Mouse (Mus musculus): ENCODE results near the gene Gadd45b.

DNA sequence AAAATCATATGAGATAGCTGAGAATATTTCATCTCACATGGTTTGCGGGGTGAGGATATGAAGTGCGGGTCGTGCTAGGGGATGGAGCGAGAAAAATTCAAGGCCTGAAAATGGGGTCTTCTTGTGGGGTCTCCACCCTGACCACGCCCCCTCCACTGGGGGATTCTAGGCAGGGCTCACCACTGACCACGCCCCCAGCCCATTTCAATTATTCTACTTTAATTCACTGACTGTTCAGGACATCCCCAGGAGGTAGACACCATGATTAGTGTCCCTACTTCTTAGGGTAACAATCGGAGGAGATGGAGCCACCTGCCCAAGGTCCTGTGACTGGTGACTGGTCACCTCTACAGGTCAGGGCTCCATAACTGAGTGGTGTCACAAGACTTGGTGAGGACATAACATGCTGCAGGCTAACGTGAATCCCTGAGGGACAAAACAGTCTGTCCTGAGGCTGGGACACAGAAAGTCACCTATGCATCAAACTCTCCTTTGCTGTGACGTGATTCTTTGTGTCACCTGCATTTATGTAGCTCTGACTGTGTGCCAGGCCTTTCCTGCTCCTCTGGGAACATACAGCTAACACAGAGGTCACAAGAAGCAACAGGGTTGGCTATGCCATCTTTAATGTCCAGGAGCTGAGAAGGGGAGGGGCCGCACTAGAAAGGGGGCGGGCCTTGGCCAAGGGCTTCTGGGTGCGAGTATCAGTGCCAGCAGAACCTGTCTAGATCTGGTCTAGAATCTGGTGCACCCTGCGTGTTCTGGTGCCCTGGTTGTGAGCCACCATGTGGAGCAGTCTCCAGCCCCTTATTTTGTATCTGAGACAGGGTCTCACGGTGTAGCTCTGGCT lies 4.5 kb downstream of the Gadd45b start:
- TF ChIP-seq GATA1 (IDR thresholded peaks at IDR 0.05; ENCODE audit: borderline replicate concordance, low read length), result no peak
- no peak for TF ChIP-seq FLI1 (IDR thresholded peaks at IDR 0.05; ENCODE audit: low read length)
